Mouse (Mus musculus) cerebral cortex, adult 2 months (tissue): ENCODE data around the gene Abtb2.

Experiments
- WGBS: fragments of 180-500 bp; shearing (Covaris S2); methylation state at CpG from one replicate; pipeline ENCODE4 v1.1.7; 2018; 5-methylcytosine and 5-hydroxymethylcytosine counted together

The Abtb2 gene

GRCm38 (mm10) chr2:103622950-103623349 is 56.8 kb downstream of the Abtb2 start:
- 74% methylated on average over 4 of the region's 4 CpGs for WGBS

GRCm38 (mm10) chr2:103625349-103625932 is 59.3 kb downstream of the Abtb2 start:
- WGBS: 66% methylated on average over 7 of the region's 7 CpGs

- 73% methylated on average over 7 of the region's 7 CpGs for WGBS
Observed at GRCm38 (mm10) chr2:103627101-103627500, 61.0 kb downstream of the Abtb2 start.

GRCm38 (mm10) chr2:103629956-103630355 is 63.8 kb downstream of the Abtb2 start:
- WGBS: 79% methylated on average over 5 of the region's 5 CpGs

GRCm38 (mm10) chr2:103631293-103631717 is 65.2 kb downstream of the Abtb2 start:
- 79% methylated on average over 7 of the region's 7 CpGs for WGBS

GRCm38 (mm10) chr2:103632136-103632925 is 66.2 kb downstream of the Abtb2 start:
- WGBS: 86% methylated on average over 6 of the region's 6 CpGs

- 90% methylated on average over 2 of the region's 2 CpGs for WGBS
Observed at GRCm38 (mm10) chr2:103632926-103633250, 66.8 kb downstream of the Abtb2 start.

GRCm38 (mm10) chr2:103635731-103636487 is 69.8 kb downstream of the Abtb2 start:
- WGBS: 88% methylated on average over 3 of the region's 3 CpGs

- WGBS: 64% methylated on average over 1 of the region's 1 CpGs
Observed at GRCm38 (mm10) chr2:103637385-103637784, 71.3 kb downstream of the Abtb2 start.

- 80% methylated on average over 5 of the region's 5 CpGs for WGBS
Observed at GRCm38 (mm10) chr2:103637943-103638342, 71.8 kb downstream of the Abtb2 start.

GRCm38 (mm10) chr2:103639701-103640100 is 73.6 kb downstream of the Abtb2 start:
- WGBS: 31% methylated on average over 2 of the region's 2 CpGs

GRCm38 (mm10) chr2:103640861-103641260 is 74.8 kb downstream of the Abtb2 start:
- WGBS: 61% methylated on average over 2 of the region's 2 CpGs

- WGBS: 76% methylated on average over 4 of the region's 4 CpGs
Observed at GRCm38 (mm10) chr2:103643584-103644211, 77.6 kb downstream of the Abtb2 start.

- 53% methylated on average over 1 of the region's 1 CpGs for WGBS
Observed at GRCm38 (mm10) chr2:103644418-103644817, 78.3 kb downstream of the Abtb2 start.

GRCm38 (mm10) chr2:103650314-103650879 is 84.3 kb downstream of the Abtb2 start:
- WGBS: 68% methylated on average over 2 of the region's 2 CpGs

GRCm38 (mm10) chr2:103652121-103652520 is 86.0 kb downstream of the Abtb2 start:
- WGBS: 89% methylated on average over 4 of the region's 4 CpGs

GRCm38 (mm10) chr2:103655037-103655436 is 88.9 kb downstream of the Abtb2 start:
- 100% methylated on average over 1 of the region's 1 CpGs for WGBS

- 85% methylated on average over 4 of the region's 4 CpGs for WGBS
Observed at GRCm38 (mm10) chr2:103659167-103659566, 93.1 kb downstream of the Abtb2 start.

- WGBS: 87% methylated on average over 15 of the region's 15 CpGs
Observed at GRCm38 (mm10) chr2:103659648-103660556, 93.8 kb downstream of the Abtb2 start.

GRCm38 (mm10) chr2:103661696-103662095 is 95.6 kb downstream of the Abtb2 start:
- 38% methylated on average over 1 of the region's 1 CpGs for WGBS

- WGBS: 37% methylated on average over 4 of the region's 4 CpGs
Observed at GRCm38 (mm10) chr2:103662121-103662520, 96.0 kb downstream of the Abtb2 start.
